Mouse (Mus musculus): ENCODE data around the gene Tet3. TPM values are rescaled to one million over a fixed set of nuclear protein-coding genes. Genes with fewer than 3 reads are reported as not detected.
A peak's percentile ranks its signal among the peaks of the same experiment; 100 is the strongest.

Gene Tet3
- 5.0 and 7.0 TPM in 2 replicates for polyA plus RNA-seq (2012; ENCODE audit: insufficient read depth, insufficient read length, missing spikeins)

DNA sequence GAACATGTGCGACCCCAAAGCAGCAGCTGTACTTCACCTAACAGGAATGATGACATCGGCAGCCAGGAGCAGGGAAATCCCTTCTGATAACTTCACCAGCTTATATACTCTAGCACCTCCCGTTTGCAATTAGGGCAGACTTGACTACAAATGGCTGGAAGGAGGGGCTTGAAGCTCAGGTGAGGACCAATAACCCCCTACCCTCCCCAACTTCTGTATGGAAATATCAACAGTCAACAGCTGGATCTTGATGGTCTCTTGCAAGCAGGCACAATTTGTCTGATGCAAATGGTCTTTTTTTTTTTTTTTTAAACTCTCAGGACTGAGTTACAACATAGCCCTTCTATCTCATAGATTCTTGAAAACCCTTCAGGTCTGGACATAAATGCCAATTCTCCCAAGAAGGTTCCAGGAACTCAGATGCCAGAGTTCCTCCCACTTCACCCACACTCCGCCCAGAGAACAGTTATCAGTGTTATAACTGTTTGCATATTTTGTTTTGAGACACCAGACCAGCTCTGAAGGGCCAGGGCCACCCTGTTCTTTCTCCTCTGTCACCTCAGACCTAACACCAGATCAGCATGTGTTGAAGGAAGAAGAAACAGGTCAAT is at the start of gene Tet3:
Tet3 (minus strand) TSS at position 51 of the 611 bp plus-strand sequence.
- H3K4me1 ChIP-seq (ENCODE audit: control insufficient read depth, insufficient read depth, insufficient read length, low read length) = peaks cover 10% of the 10 kb centered on the region
- no peak within 1 kb of the TSS for H3K4me3 ChIP-seq (ENCODE audit: insufficient read depth, low read depth, low read length)
- H3K27ac ChIP-seq (replicated peaks; ENCODE audit: low read depth, low read length) = no peak within 1 kb of the TSS

DNA sequence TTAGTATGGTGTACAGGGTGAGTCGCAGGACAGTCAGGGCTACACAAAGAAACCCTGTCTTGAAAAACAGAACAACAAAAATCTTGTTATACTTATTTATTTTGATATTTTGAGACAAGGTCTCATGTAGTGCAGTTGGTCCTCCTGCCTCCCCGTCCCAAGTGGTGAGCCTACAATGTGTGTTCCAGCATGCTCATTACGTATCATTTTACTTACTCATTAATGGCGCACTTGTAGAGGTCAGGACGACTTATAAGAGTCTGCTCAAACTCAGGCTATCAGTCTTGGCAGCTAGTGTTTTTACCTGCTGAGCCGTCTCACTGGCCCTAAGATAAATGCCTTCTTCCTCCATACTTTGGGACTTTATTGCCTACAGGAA is 48.3 kb upstream of the Tet3 start:
- peaks cover 13% of the 10 kb centered on the region for H3K4me1 ChIP-seq (ENCODE audit: control insufficient read depth, insufficient read depth, insufficient read length, low read length)
- peak overlapping the region; percentile 71 for H3K27ac ChIP-seq (replicated peaks; ENCODE audit: low read depth, low read length)
- peak overlapping the region; percentile 39 for H3K4me3 ChIP-seq (ENCODE audit: insufficient read depth, low read depth, low read length)

DNA sequence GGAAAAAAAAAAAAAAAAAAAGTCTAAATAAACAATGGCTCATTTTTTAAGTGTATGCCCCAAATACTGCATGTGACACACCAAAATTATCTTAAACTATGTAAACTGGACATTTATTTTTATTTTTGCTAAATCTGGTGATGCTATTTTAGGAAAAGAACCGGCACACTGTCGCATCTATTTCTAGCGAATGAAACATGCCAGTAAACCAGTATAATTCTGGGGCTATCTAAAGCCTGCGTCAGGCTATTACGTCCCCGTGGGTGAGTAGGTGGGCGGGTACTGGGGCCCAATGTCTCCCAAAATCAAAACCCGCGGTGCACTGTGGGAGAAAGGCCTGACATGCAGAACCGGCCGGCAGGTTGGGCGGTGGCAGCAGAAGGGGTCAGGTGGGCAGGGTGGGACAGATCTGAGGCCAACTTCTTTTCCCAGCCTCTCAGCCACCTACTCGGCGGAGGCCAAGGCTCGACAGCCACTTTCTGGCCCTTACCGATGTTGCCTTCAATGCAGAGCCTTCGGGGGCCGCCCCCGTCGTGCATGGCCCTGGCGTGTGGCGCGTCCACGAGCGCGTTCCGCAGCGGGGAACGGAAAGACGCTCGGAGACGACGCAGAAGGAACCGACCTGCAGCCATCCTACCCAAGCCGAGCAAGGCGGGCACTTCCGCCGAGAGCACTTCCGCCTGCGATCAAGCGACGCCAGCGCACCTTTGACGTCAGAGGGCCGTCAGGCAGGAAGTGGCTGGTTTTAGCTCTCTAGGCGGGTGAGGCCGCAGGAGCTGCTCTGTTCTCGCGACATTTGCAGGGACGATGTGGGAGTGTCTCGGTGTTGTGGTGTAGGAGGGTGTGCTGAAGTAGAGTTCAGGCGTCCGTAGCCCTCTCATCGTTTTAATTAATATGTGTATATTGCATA is 47.6 kb upstream of the Tet3 start, which contains the start of gene Dguok:
Dguok (minus strand) TSS at position 712 of the 910 bp plus-strand sequence.
- H3K27ac ChIP-seq (replicated peaks; ENCODE audit: low read depth, low read length) = peak within 1 kb of the TSS; percentile 92
- H3K4me1 ChIP-seq (ENCODE audit: control insufficient read depth, insufficient read depth, insufficient read length, low read length) = peaks cover 16% of the 10 kb centered on the region
- peak within 1 kb of the TSS; percentile 83 for H3K4me3 ChIP-seq (ENCODE audit: insufficient read depth, low read depth, low read length)

DNA sequence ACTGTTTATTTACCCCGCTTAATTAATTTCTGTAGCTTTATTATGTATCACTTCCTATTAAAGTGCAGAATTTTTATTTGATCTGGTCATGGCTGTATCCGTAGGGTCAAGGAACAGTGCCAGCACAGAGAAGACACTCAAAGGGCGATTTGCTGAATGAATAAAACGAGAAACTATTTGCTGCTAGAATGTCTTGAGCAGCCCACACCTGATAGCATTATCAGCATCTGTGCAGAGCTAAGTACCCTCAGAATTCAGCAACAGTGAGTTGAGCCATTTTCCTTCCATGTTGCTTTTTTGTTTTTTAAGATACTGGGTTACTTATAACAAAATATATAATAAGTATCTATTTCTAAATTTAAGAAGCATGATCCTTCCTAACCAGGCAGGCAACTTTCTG is 46.7 kb upstream of the Tet3 start:
- Histone ChIP-seq H3K27ac (replicated peaks; ENCODE audit: low read depth, low read length) (0 out of 2 replicates have a peak overlapping the region, but pooled peaks have one; percentile 36), H3K4me3 (ENCODE audit: insufficient read depth, low read depth, low read length) (no peak overlapping the region), H3K4me1 (ENCODE audit: control insufficient read depth, insufficient read depth, insufficient read length, low read length) (peaks cover 16% of the 10 kb centered on the region)

DNA sequence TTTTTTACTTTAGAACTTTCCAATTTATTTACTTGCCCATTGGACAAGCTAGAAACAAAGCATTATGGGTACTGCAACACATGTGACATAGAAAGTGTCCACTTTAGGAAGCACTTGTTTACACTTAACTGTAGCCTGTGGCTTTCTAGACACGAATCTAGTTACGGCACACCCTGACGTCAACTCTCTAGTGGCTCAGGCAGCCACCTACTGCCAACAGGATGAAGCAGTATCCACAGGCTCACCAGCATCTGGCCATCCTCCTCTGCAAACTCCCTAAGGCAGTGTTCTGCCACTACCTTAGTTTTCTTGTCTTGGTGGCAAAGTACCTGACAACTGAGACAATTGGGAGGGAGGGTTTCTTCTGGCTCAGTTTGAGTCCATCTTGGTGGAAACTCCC is 44.5 kb upstream of the Tet3 start:
- H3K4me3 ChIP-seq (ENCODE audit: insufficient read depth, low read depth, low read length) = no peak overlapping the region
- no peak overlapping the region for H3K27ac ChIP-seq (replicated peaks; ENCODE audit: low read depth, low read length)
- H3K4me1 ChIP-seq (ENCODE audit: control insufficient read depth, insufficient read depth, insufficient read length, low read length) = peaks cover 26% of the 10 kb centered on the region

DNA sequence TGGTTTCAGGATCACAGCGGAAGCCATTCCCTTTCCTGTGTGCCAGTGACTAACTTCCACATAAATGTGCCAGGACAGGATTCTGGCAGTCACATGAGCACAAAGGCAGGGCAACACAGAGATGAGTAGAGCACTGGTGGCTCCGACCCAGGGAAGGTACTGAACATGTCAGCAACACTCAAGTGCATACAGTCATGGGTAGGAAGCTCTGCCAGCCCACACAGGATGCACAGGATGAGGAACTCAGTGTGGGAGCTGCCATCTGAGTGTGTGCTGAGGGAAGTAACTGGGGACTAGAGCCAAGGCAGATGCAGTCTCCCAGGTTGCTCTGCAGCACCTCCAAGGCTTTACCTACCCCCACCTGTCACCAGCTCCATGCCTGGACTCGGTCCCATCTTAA is 43.8 kb upstream of the Tet3 start:
- Histone ChIP-seq H3K4me3 (ENCODE audit: insufficient read depth, low read depth, low read length) (no peak overlapping the region), H3K4me1 (ENCODE audit: control insufficient read depth, insufficient read depth, insufficient read length, low read length) (peaks cover 32% of the 10 kb centered on the region), H3K27ac (replicated peaks; ENCODE audit: low read depth, low read length) (peak overlapping the region; percentile 63)

DNA sequence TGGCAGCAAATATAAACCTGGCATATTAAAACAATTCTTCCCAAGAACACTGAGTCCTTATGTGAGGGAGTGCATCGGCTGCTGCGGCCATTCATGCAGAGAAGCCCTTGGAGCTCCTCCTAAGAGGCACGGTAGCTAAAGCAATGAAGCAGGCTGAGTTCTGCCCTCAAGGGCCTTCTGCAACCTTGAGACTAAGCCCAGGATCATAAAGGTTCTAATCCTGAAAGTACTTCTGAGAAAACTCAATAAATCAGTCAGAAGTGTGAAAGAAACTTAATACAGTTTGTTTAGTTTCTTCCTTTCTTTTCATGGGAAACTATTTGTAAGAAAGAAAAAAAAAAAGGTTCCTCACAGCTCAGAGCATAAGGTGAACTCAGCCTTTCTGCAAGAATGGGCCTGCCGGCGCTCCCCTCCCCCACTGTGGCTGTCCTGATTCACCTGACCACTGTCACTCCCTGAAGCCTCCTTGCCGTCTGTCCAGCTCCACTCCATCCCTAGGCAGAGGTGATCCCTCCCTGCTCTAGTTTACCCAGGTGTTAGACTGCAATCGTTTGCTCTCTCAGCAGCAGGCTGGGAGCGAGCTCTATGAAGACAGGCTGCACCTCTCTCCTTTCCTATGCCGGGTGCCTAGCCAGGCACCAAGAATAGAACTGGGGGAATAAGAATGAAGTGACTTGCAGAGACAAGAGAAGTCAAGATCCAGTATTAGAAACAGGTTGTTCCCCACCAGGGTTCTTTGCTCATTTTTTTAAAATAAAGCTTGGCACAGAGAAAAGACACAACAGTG is 42.8 kb upstream of the Tet3 start:
- Histone ChIP-seq H3K27ac (replicated peaks; ENCODE audit: low read depth, low read length) (peak overlapping the region; percentile 63; the same call in 1 of the 2 replicates), H3K4me3 (ENCODE audit: insufficient read depth, low read depth, low read length) (no peak overlapping the region), H3K4me1 (ENCODE audit: control insufficient read depth, insufficient read depth, insufficient read length, low read length) (peaks cover 29% of the 10 kb centered on the region)

DNA sequence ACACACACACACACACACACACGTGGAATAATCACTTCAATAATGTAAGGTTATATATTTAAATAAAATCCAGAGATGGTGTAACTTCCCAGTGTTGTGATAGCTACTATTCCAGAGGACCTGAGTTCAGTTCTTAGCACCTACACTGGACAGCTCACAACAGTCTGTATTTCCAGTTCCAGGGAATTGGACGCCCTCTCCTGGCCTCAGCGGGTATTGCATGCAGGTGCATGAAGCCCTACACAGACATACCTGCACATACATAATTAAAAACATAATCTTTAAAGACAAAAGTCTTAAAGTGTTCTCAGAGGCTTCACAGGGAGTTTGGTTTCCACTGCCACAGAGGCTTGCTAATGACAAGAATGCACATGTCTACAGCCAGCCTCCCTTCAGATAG is 41.6 kb upstream of the Tet3 start:
- Histone ChIP-seq H3K4me3 (ENCODE audit: insufficient read depth, low read depth, low read length) (no peak overlapping the region), H3K27ac (replicated peaks; ENCODE audit: low read depth, low read length) (no peak overlapping the region), H3K4me1 (ENCODE audit: control insufficient read depth, insufficient read depth, insufficient read length, low read length) (peaks cover 36% of the 10 kb centered on the region)

DNA sequence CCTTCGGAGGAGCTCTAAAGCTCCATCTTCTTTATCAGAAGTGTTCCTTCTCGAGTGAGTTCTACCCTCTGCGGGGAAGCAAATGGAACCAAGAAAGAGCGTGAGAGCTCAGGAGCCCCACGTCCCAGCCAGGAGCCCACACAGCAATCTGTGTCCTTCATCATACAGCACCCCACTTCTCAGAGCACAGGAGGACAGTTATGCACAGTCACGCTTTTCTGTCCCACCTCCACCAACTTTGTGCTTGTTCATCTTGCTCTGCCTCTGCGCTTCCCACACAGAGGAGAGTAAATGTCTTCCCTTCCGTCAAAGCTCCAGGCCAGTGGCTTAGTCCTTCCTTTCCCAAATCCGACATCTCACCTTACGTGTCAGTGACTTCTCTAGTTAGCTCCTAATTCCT is 40.2 kb upstream of the Tet3 start:
- H3K4me1 ChIP-seq (ENCODE audit: control insufficient read depth, insufficient read depth, insufficient read length, low read length) = peaks cover 32% of the 10 kb centered on the region

DNA sequence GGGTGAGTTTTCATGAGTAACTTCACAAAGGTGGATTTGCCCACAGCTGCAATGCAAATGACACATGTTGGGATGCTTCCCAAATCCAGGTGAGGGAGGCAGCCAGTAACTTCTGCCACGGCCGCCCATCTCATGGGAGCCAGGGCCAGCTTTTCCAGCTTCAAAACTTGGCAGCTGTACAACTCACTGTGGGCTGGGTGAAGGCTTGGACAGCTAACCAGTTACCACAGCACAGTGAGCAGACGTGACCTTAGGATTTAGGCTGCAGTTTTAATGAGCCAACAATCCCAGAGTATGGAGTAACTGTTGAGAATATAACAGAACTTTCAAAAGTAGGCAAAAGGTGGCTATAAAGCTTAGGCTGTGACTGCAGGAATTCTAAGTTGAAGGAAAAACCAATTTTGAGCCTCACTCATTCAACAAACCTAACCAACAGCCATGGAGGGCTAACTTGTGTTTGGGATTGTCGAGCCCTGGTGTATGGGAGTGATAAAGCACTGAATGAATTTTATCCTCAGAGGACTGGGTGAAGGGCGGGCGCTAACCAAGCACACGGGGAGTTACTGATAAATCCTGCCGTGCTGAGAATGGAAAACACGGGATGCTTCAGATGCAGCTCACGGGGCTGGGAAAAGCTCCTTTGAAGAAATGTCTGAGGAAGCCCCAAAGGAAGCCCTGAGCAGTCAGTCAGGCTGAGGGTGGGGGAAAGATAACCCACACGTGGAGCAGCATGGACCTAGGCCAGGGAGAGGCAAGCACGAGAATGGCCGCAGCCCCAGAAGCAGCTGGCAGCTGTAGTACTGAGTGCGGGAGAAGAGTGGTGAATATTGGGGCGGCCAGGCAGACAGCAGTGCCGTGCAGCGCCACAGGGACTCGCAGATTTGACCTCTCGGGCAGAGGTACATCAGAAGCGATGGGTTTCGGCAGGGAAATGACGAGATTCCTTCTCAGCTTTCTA is 38.1 kb upstream of the Tet3 start:
- Histone ChIP-seq H3K4me3 (ENCODE audit: insufficient read depth, low read depth, low read length) (no peak overlapping the region), H3K27ac (replicated peaks; ENCODE audit: low read depth, low read length) (peak overlapping the region; percentile 89), H3K4me1 (ENCODE audit: control insufficient read depth, insufficient read depth, insufficient read length, low read length) (peaks cover 26% of the 10 kb centered on the region)

More for the DNA sequence above, 40.2 kb upstream of the Tet3 start:
- H3K27ac ChIP-seq (replicated peaks; ENCODE audit: low read depth, low read length) = peak overlapping the region; percentile 61
- no peak overlapping the region for H3K4me3 ChIP-seq (ENCODE audit: insufficient read depth, low read depth, low read length)

DNA sequence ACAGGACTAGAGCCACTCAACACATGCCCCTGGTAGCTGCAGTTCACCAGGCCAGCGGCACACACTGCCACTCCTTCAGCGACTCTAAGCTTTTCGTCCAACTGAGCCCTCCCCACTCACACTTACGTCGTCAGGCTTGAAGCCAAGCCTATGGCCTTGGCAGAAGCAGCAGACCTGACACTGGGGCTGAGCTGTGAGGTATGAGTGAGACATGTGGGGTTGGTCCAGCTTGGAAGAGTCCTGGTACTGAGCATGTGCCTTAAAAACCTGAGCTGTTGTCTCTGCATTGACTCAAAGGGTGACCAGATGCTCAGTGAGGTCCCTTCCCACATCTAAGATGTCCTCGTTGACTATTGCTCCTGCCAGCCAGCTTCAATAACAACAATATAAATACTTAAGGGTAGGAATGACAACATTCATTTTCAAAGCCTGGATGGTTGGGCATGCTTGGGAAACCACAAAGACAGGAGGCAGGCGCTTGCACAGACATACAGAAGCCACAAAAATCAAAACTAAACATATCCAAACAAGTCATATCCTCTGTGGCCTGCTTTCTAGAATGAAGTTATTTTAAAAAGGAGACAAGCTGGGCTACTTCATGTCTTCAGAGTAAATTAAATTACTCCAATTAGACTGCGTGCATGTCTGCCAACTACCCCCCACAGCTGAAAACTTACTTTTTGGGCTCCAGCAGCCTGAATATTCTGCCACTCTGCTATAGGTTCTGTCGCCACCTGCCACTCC is 37.3 kb upstream of the Tet3 start:
- no peak overlapping the region for H3K4me3 ChIP-seq (ENCODE audit: insufficient read depth, low read depth, low read length)
- H3K27ac ChIP-seq (replicated peaks; ENCODE audit: low read depth, low read length) = 0 out of 2 replicates have a peak overlapping the region, but pooled peaks have one; percentile 9
- H3K4me1 ChIP-seq (ENCODE audit: control insufficient read depth, insufficient read depth, insufficient read length, low read length) = peaks cover 23% of the 10 kb centered on the region

DNA sequence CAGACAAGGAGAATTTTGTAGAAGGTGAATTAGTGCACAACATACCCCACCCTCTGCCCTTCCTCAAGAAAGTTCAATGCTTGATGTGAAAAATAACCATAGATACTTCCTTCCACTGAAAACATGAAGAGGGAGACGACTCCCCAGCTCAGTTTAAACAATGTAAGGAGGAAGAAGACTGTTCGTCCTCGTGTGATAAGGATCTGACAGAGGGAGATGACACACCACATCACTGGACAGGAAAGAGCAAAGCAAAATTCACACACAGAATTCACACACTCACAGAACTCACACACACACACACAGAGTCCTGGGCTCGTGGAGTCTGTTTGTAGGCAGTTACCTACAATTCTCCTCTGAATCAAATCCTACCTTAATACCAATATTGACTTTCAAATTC is 31.7 kb upstream of the Tet3 start:
- Histone ChIP-seq H3K4me3 (ENCODE audit: insufficient read depth, low read depth, low read length) (no peak overlapping the region), H3K27ac (replicated peaks; ENCODE audit: low read depth, low read length) (no peak overlapping the region), H3K4me1 (ENCODE audit: control insufficient read depth, insufficient read depth, insufficient read length, low read length) (peaks cover 2% of the 10 kb centered on the region; the same call in 1 of the 2 replicates)

DNA sequence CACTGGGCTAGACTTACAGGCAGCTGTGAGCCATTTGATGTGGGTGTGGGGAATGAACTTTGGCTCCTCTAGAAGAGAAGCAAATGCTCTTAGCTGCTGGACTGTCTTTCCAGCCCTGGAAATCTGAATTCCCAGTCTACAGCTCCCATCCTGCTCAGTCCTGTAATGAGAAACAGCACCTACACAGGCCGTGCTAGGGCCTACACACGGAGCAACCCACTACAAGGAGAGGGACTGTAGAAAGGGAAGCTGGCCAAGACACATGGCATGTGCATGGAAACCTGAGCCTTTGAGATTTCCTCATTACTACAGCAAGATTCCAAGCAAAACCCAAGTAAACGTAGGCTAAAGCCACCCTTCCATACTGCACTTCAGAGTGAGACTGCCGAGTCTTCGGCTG is 29.3 kb upstream of the Tet3 start:
- H3K27ac ChIP-seq (replicated peaks; ENCODE audit: low read depth, low read length) = no peak overlapping the region
- H3K4me1 ChIP-seq (ENCODE audit: control insufficient read depth, insufficient read depth, insufficient read length, low read length) = no peaks in the 10 kb centered on the region; the same call in 1 of the 2 replicates

More for the DNA sequence above, 29.3 kb upstream of the Tet3 start:
- no peak overlapping the region for H3K4me3 ChIP-seq (ENCODE audit: insufficient read depth, low read depth, low read length)
